Mouse (Mus musculus): Measurements from ENCODE around the gene Fgg. TPM values are rescaled to one million over a fixed set of nuclear protein-coding genes. Genes with fewer than 3 reads are reported as not detected.

Fgg gene
- polyA plus RNA-seq, 1 experiment: not detected

- Histone ChIP-seq H3K36me3 (ENCODE audit: control insufficient read depth, insufficient read depth, low read length) (no peaks in the 10 kb centered on the region), H3K4me3 (ENCODE audit: low read depth, low read length) (no peak overlapping the region), H3K27me3 (ENCODE audit: control insufficient read depth, insufficient read depth, low read length) (no peaks in the 10 kb centered on the region), H3K27ac (ENCODE audit: insufficient read depth, low read depth, low read length) (no peak overlapping the region), H3K4me1 (ENCODE audit: control insufficient read depth, insufficient read depth, insufficient read length, low read length) (no peaks in the 10 kb centered on the region)
- TF ChIP-seq POLR2A (IDR thresholded peaks at IDR 0.05; ENCODE audit: low read depth, low read length): no peak
- no peak for TF ChIP-seq CTCF (IDR thresholded peaks at IDR 0.05; ENCODE audit: extremely low read depth, insufficient read length, insufficient replicate concordance, low read depth, low read length)
- WGBS: 81% methylated on average over 4 of the region's 4 CpGs
Measured at GRCm38 (mm10) chr3:83011136-83011535, 3.6 kb downstream of the Fgg start.

GRCm38 (mm10) chr3:83011565-83011964 lies 4.0 kb downstream of the Fgg start:
- H3K27me3 ChIP-seq (ENCODE audit: control insufficient read depth, insufficient read depth, low read length): no peaks in the 10 kb centered on the region
- 90% methylated on average over 4 of the region's 4 CpGs for WGBS
- no peaks in the 10 kb centered on the region for H3K4me1 ChIP-seq (ENCODE audit: control insufficient read depth, insufficient read depth, insufficient read length, low read length)
- H3K36me3 ChIP-seq (ENCODE audit: control insufficient read depth, insufficient read depth, low read length): no peaks in the 10 kb centered on the region
- H3K4me3 ChIP-seq (ENCODE audit: low read depth, low read length): no peak overlapping the region
- H3K27ac ChIP-seq (ENCODE audit: insufficient read depth, low read depth, low read length): no peak overlapping the region
- no peak for TF ChIP-seq POLR2A (IDR thresholded peaks at IDR 0.05; ENCODE audit: low read depth, low read length)
- TF ChIP-seq CTCF (IDR thresholded peaks at IDR 0.05; ENCODE audit: extremely low read depth, insufficient read length, insufficient replicate concordance, low read depth, low read length): no peak

- no peaks in the 10 kb centered on the region for H3K27me3 ChIP-seq (ENCODE audit: control insufficient read depth, insufficient read depth, low read length)
- 92% methylated on average over 19 of the region's 19 CpGs for WGBS
- no peak overlapping the region for H3K27ac ChIP-seq (ENCODE audit: insufficient read depth, low read depth, low read length)
- H3K4me3 ChIP-seq (ENCODE audit: low read depth, low read length): no peak overlapping the region
- no peaks in the 10 kb centered on the region for H3K36me3 ChIP-seq (ENCODE audit: control insufficient read depth, insufficient read depth, low read length)
- no peaks in the 10 kb centered on the region for H3K4me1 ChIP-seq (ENCODE audit: control insufficient read depth, insufficient read depth, insufficient read length, low read length)
- TF ChIP-seq CTCF (IDR thresholded peaks at IDR 0.05; ENCODE audit: extremely low read depth, insufficient read length, insufficient replicate concordance, low read depth, low read length) (no peak), POLR2A (IDR thresholded peaks at IDR 0.05; ENCODE audit: low read depth, low read length) (no peak)
Measured at GRCm38 (mm10) chr3:83012636-83013035, 5.1 kb downstream of the Fgg start.

- no peaks in the 10 kb centered on the region for H3K4me1 ChIP-seq (ENCODE audit: control insufficient read depth, insufficient read depth, insufficient read length, low read length)
- WGBS: 72% methylated on average over 10 of the region's 10 CpGs
- H3K36me3 ChIP-seq (ENCODE audit: control insufficient read depth, insufficient read depth, low read length): no peaks in the 10 kb centered on the region
- H3K4me3 ChIP-seq (ENCODE audit: low read depth, low read length): no peak overlapping the region
- TF ChIP-seq CTCF (IDR thresholded peaks at IDR 0.05; ENCODE audit: extremely low read depth, insufficient read length, insufficient replicate concordance, low read depth, low read length) (no peak), POLR2A (IDR thresholded peaks at IDR 0.05; ENCODE audit: low read depth, low read length) (no peak)
- no peak overlapping the region for H3K27ac ChIP-seq (ENCODE audit: insufficient read depth, low read depth, low read length)
- H3K27me3 ChIP-seq (ENCODE audit: control insufficient read depth, insufficient read depth, low read length): no peaks in the 10 kb centered on the region
Measured at GRCm38 (mm10) chr3:83013951-83014350, 6.4 kb downstream of the Fgg start.

- Histone ChIP-seq H3K27ac (ENCODE audit: insufficient read depth, low read depth, low read length) (no peak overlapping the region), H3K27me3 (ENCODE audit: control insufficient read depth, insufficient read depth, low read length) (no peaks in the 10 kb centered on the region), H3K4me1 (ENCODE audit: control insufficient read depth, insufficient read depth, insufficient read length, low read length) (no peaks in the 10 kb centered on the region), H3K4me3 (ENCODE audit: low read depth, low read length) (no peak overlapping the region), H3K36me3 (ENCODE audit: control insufficient read depth, insufficient read depth, low read length) (no peaks in the 10 kb centered on the region)
- no peak for TF ChIP-seq CTCF (IDR thresholded peaks at IDR 0.05; ENCODE audit: extremely low read depth, insufficient read length, insufficient replicate concordance, low read depth, low read length)
- no peak for TF ChIP-seq POLR2A (IDR thresholded peaks at IDR 0.05; ENCODE audit: low read depth, low read length)
- 62% methylated on average over 1 of the region's 1 CpGs for WGBS
Measured at GRCm38 (mm10) chr3:83016236-83016635, 8.7 kb downstream of the Fgg start.

GRCm38 (mm10) chr3:83020387-83020786 lies 12.9 kb downstream of the Fgg start:
- H3K4me3 ChIP-seq (ENCODE audit: low read depth, low read length): no peak overlapping the region
- H3K27ac ChIP-seq (ENCODE audit: insufficient read depth, low read depth, low read length): no peak overlapping the region
- H3K36me3 ChIP-seq (ENCODE audit: control insufficient read depth, insufficient read depth, low read length): no peaks in the 10 kb centered on the region
- H3K27me3 ChIP-seq (ENCODE audit: control insufficient read depth, insufficient read depth, low read length): no peaks in the 10 kb centered on the region
- WGBS: 43% methylated on average over 2 of the region's 2 CpGs
- H3K4me1 ChIP-seq (ENCODE audit: control insufficient read depth, insufficient read depth, insufficient read length, low read length): no peaks in the 10 kb centered on the region
- TF ChIP-seq POLR2A (IDR thresholded peaks at IDR 0.05; ENCODE audit: low read depth, low read length): no peak
- no peak for TF ChIP-seq CTCF (IDR thresholded peaks at IDR 0.05; ENCODE audit: extremely low read depth, insufficient read length, insufficient replicate concordance, low read depth, low read length)

GRCm38 (mm10) chr3:83021176-83021575 lies 13.7 kb downstream of the Fgg start:
- TF ChIP-seq POLR2A (IDR thresholded peaks at IDR 0.05; ENCODE audit: low read depth, low read length): no peak
- no peaks in the 10 kb centered on the region for H3K4me1 ChIP-seq (ENCODE audit: control insufficient read depth, insufficient read depth, insufficient read length, low read length)
- 87% methylated on average over 5 of the region's 5 CpGs for WGBS
- no peaks in the 10 kb centered on the region for H3K36me3 ChIP-seq (ENCODE audit: control insufficient read depth, insufficient read depth, low read length)
- H3K4me3 ChIP-seq (ENCODE audit: low read depth, low read length): no peak overlapping the region
- H3K27me3 ChIP-seq (ENCODE audit: control insufficient read depth, insufficient read depth, low read length): no peaks in the 10 kb centered on the region
- H3K27ac ChIP-seq (ENCODE audit: insufficient read depth, low read depth, low read length): no peak overlapping the region

- no peaks in the 10 kb centered on the region for H3K36me3 ChIP-seq (ENCODE audit: control insufficient read depth, insufficient read depth, low read length)
- no peak overlapping the region for H3K4me3 ChIP-seq (ENCODE audit: low read depth, low read length)
- no peaks in the 10 kb centered on the region for H3K27me3 ChIP-seq (ENCODE audit: control insufficient read depth, insufficient read depth, low read length)
- no peak overlapping the region for H3K27ac ChIP-seq (ENCODE audit: insufficient read depth, low read depth, low read length)
- H3K4me1 ChIP-seq (ENCODE audit: control insufficient read depth, insufficient read depth, insufficient read length, low read length): no peaks in the 10 kb centered on the region
- 84% methylated on average over 6 of the region's 6 CpGs for WGBS
- TF ChIP-seq CTCF (IDR thresholded peaks at IDR 0.05; ENCODE audit: extremely low read depth, insufficient read length, insufficient replicate concordance, low read depth, low read length) (no peak), POLR2A (IDR thresholded peaks at IDR 0.05; ENCODE audit: low read depth, low read length) (no peak)
Measured at GRCm38 (mm10) chr3:83025036-83025435, 17.5 kb downstream of the Fgg start.

All from small intestine, adult 2 months (tissue).